13 mouse cellular contexts compared by ENCODE assay signal in the genomic region with DNA sequence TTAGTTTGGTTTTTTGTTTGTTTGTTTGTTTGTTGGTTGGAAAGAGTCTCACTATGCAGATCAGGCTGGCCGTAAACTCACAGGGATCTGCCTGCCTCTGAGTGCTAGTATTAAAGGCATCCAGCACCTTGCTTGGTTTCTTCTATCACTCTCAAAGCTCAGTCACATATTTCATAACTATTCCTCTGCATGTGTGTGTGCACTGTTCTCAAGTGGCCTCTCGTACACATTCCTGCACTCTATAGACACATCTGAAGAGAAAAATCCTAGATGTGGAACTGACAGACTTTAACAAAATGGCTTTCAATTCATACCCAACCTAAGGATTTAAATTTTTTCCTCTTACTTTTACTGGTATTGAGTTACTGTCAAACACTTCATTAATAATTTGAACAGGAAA.
"Had no signal": no experiment of that assay in that cellular context is flagged by ENCODE, and none has a peak within 500 bp of the region (broad histone marks: within the 10 kb centered on the region; RNA-seq: fewer than 3 reads in every experiment).

No protein-coding gene starts in this region.

- H3K9me3 ChIP-seq: intestine, embryonic 15.5 days; limb, embryonic 15.5 days; liver, embryonic 12.5 days; midbrain, embryonic 12.5 days; neural tube, embryonic 13.5 days had no signal

- H3K9ac ChIP-seq: intestine, embryonic 15.5 days; limb, embryonic 15.5 days; liver, embryonic 12.5 days; midbrain, embryonic 12.5 days; neural tube, embryonic 13.5 days had no signal

- H3K4me2 ChIP-seq: intestine, embryonic 15.5 days; limb, embryonic 15.5 days; liver, embryonic 12.5 days; midbrain, embryonic 12.5 days; neural tube, embryonic 13.5 days had no signal

- DNase-seq: kidney, adult 8-10 months; kidney, postnatal 14 days; retina, postnatal 1 day; right cerebral cortex, postnatal 4 days; spleen, adult 18-20 months; thymus, adult 18-20 months; thymus, postnatal 14 days had no signal

- H3K4me1 ChIP-seq: intestine, embryonic 15.5 days; midbrain, embryonic 12.5 days; neural tube, embryonic 13.5 days had no signal

- H3K36me3 ChIP-seq: liver, embryonic 12.5 days had no signal

- H3K27me3 ChIP-seq: intestine, embryonic 15.5 days; limb, embryonic 15.5 days; liver, embryonic 12.5 days; midbrain, embryonic 12.5 days; neural tube, embryonic 13.5 days had no signal

- H3K4me3 ChIP-seq: intestine, embryonic 15.5 days; limb, embryonic 15.5 days; liver, embryonic 12.5 days; midbrain, embryonic 12.5 days; neural tube, embryonic 13.5 days had no signal

- ATAC-seq: intestine, embryonic 15.5 days; liver, embryonic 12.5 days; midbrain, embryonic 16.5 days had no signal

- H3K27ac ChIP-seq: intestine, embryonic 15.5 days; limb, embryonic 15.5 days; liver, embryonic 12.5 days; midbrain, embryonic 12.5 days; neural tube, embryonic 13.5 days had no signal
